Mouse (Mus musculus) lung, adult 18-20 months (tissue): ENCODE measurements around the gene Gm16485.

ENCODE experiments used
- DNase-seq, 2 experiments: peaks; one replicate each; pipeline ENCODE4 v3.0.0; 2022; ENCODE audit warnings: mixed read lengths in 2 of 2

The Gm16485 gene

DNA sequence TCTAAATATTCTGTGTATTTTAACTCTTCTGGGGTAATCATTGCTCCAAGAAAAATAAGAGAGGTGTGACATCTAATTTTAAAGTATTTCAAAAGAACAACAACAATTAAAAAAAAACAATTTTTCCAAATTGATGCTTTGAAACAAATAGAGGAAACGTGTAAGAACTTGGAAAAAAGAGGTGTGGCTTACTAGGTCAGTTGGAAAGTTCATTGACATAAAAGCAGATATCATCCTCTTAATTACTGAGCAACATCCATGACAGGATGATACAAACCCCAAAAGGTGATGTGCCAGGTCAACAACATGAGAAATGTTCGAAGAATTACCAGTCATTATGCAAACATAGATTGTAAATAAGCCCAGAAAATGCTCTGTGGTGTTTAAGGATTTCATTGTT is at the start of gene Gm16485:
Gm16485 (plus strand) TSS at position 301 of the 400 bp plus-strand sequence.
- DNase-seq, result no peak

DNA sequence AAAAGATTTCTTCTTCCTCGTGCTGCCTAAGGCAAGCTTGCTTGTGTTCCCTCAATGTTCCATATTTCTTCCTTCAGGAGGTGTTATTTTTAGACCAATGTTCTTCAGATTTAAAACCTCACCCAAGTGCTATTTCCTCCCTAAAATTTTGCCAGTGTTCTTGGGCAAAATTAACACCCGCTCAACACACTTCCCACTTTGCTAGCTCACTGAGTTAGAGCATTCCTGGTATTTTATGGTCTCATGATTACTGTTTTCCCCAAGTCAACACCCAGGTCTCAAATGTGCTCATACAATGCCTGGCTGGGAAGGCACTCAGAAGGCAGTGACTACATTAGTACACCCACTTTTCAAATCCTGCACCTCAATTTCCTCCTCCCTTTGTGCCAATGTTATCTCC is 44.0 kb upstream of the Gm16485 start:
- DNase-seq, result no peak

DNA sequence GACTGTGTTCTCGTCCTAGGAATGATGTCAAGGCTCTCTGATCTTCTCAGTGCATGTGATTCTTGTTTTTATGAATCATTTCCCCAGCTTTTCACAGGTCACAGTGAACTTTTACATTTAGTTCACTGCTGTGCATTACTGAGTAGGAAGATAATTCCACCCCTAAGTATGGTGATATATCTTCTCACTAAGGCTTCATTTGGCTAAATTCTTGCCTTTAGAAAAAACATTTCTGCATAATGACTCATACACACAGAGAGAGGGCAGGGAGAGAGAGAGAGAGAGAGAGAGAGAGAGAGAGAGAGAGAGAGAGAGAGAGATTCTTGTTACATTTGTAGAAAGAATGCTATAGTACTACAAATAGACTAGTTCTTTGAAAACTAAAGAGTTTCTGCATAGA is 33.8 kb upstream of the Gm16485 start:
- DNase-seq, result no peak

DNA sequence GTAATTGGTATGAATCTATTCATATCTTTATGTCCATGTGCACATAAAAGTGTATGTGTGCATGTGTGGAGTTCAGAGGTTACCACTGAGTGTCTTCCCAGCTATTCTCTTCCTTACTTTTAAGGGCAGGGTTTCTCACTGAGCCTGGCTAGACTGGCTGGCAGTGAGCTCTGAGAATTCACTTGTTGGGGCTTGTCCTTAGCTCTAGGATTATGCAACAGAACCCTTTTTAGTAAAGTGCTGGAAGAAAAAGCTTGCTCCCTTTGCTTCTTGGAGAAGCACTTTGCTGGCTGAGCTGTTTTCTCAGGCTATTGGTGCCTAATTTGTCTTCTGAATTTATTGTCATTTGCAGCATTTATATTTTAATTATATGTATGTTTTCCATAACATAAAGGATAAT is 18.3 kb upstream of the Gm16485 start:
- DNase-seq, result no peak

DNA sequence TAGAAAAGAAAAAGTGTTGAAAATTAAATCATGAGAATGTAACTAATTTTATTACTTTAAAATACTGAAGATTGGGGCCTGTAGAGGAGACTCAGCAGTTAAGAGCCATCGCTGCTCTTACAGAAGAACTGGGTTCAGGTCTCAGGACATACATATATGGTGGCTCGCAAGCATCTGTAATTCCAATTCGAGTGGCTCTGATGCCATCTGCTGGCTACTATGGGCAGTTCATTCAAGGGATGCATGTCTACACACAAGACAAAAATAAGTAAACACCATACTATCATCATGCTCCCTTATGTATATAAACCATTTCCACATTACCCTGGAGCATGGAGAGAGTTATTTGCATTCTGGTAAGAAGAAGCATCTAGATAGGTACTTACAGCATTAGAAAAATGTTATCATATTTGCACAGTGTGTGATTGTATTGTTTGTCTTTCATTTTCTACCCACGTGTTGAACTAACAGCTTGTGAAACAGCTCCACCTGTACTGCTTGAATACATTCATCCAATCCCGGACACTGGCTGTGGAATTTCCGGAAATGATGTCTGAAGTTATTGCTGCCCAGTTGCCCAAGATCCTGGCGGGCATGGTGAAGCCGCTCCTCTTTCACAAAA is 7.0 kb upstream of the Gm16485 start:
- DNase-seq, result peak in 1 of 2 experiments; percentile 7

DNA sequence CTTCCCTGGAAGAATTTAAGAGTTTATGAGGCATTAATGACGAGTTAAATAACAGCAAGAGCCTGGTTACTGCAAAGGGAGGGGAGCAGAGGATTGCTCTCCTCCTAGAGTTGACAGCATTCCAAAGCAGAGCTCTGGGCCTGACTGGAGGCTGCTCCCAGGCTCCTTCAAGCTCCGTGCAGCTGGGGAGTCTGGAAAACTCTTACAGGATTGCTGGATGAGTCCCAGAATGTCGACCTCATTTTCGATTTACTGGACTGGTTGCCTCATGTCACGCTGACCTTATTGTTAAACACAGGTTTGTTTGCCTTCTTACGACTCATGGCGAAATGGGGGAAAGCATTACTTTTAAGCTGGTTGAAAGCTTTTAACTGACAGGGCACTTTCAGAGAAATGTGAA is 1.4 kb upstream of the Gm16485 start:
- DNase-seq, result peak in 1 of 2 experiments; percentile 4

DNA sequence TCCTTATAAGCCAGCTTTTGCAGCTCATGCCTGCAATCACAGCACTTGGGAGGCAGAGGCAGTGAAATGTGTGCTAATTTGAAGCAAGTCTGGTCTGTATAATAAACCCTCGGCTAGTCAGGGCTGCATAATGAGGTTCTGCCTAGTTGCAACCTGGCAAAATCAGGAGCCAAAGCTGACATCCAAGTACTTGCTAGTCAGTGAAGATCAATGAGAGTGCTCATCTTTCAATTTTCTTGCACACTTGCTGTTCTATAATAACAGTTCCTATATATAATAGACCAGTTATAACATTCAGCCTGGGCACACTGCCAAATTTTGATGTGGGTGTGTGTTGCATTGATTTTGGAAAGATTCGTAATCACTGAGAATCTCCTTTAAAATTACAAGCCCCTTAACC is 6.2 kb downstream of the Gm16485 start:
- no peak for DNase-seq

DNA sequence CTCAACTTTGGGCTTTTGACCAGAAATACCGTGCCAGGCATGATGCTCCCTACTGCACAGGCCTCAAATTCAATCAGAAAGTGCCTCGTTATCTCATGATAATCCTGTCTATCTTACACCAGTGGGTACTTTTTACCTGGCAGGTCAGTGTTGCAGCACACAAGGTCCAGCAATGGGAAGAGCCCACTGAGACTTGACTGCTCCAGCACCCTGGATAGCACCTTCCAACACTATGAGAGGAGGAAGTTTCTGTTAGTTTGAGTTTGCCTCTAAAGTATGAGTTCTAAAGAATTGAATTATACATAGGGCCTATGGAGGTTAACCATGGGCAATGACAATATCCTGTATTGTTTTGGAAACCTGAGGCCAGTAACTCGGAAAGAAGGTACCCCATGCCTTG is 10.7 kb downstream of the Gm16485 start:
- no peak for DNase-seq

DNA sequence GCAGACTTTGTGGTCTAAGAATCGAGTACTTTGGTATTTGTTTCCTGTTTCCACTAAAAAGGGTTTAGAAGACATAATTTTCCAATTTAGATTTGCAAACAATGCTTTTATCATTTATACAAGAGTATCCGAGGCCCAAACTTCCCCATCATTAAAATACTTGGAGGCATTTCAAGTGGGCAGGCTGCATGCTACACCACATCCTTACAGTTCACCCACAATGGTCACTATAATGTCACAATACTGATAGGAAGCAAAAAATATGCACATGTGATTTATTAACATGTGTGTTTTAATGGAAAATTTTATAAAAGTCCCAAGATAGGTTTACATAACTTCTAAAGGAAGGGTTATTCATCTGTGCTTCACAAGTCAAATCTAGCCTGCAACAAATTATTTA is 24.9 kb downstream of the Gm16485 start:
- DNase-seq, result no peak

DNA sequence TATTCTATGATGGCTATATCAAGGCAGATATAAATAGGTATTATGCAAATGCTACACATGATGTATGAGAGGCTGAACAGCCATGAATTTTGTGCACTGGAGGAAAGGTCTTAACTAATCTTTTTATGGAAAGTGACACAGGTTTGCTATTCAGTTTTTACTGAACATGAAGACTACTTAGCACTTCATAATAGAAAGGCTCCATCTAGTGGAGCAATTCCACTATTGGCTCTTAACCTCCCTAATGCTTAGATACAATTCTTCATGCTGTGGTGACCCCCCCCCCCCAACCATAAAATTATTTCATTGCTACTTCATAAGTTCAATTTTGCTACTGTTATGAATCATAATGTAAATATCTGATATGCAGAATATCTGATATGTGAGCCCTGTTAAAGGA is 29.6 kb downstream of the Gm16485 start:
- DNase-seq, result no peak

DNA sequence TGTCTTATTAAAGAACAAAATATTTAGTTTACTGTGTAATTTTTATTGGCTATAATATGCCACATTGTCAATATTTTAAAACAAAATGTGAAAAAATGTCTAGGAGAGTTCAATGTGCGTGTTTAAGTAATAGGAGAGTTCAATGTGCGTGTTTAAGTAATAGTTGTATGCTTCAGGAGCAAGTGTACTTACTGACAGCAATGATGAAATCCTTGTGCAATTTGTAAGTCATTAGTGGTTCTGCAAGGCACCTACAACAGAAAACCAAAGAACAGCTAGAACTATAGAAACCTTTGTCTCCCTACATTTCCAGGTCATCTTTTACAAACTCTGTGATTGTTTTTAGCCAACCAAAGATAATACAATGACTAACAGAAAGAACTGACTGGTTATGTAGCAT is 43.5 kb downstream of the Gm16485 start:
- no peak for DNase-seq
